Mouse (Mus musculus): Measurements from ENCODE around the gene Gnao1. TPM values are rescaled to one million over a fixed set of nuclear protein-coding genes. Genes with fewer than 3 reads are reported as not detected.

Gene Gnao1
- total and polyA plus RNA-seq, 3 experiments: 1.1 to 13.5 (median 3.5) TPM

DNA sequence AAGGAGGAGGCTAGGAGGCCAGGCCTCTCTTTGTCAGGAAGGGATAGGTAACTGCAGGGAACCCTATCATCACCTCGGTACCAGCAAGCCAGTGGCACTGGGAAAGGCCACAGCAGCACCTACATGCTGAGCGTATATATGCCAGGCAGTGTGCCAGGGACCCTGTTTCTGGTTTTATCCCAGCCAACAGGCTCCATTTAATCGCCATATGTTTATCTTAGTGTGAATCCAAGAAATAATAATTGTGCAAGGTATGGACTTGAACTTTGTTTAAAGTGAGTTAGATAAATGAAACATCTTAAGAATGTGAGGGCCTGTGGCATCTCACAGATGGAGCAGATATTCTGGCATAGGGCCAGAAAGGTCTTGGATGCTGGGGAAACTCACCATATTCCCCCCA lies 109.7 kb downstream of the Gnao1 start:
- no peak overlapping the region for H3K4me2 ChIP-seq (ENCODE audit: insufficient read depth, low read depth, poor library complexity, severe bottlenecking)
- in situ Hi-C loops (cut with MboI; ENCODE audit: low pct_ligation_motif_present, low pct_unique_long_range_greater_than_20kb, low sequenced_read_pairs): no loop called here
- no peaks in the 10 kb centered on the region for H3K79me2 ChIP-seq (replicated peaks; ENCODE audit: control insufficient read depth, extremely low read depth, insufficient read depth, poor library complexity, severe bottlenecking)
- dilution Hi-C loops (cut with MboI; ENCODE audit: extremely low pct_ligation_motif_present, extremely low pct_unique_long_range_greater_than_20kb, low sequenced_read_pairs): no loop called here
- no peak for TF ChIP-seq RCOR1 (conservative IDR thresholded peaks at IDR 0.05; ENCODE audit: low read depth, low read length)
- no peaks in the 10 kb centered on the region for H3K9me3 ChIP-seq (replicated peaks; ENCODE audit: low read length)
- DNase-seq (ENCODE audit: extremely low read depth): no peak
- no peak overlapping the region for H3K27ac ChIP-seq (ENCODE audit: insufficient read depth, low read depth)
- H3K9ac ChIP-seq (ENCODE audit: insufficient read depth, low read depth): no peak overlapping the region
- peaks cover 0 to 17% of the 10 kb centered on the region in 2 experiments for H3K36me3 ChIP-seq (replicated peaks in 1 of 2; ENCODE audit: control insufficient read depth in 1 of 2, insufficient read depth in 1 of 2, low read length in 1 of 2)
- no peak overlapping the region for H3K4me3 ChIP-seq (replicated peaks in 1 of 3; ENCODE audit: low read depth in 2 of 3, low read length in 2 of 3, poor library complexity in 1 of 3)
- peaks cover 3 to 16% of the 10 kb centered on the region in 2 experiments; a peak in 2 of 4 replicates for H3K4me1 ChIP-seq (ENCODE audit: control insufficient read depth in 1 of 2, insufficient read depth in 2 of 2)
- no peaks in the 10 kb centered on the region for H3K27me3 ChIP-seq (replicated peaks)

GRCm38 (mm10) chr8:93919916-93920589 lies 110.3 kb downstream of the Gnao1 start:
- in situ Hi-C loops (cut with MboI; ENCODE audit: low pct_ligation_motif_present, low pct_unique_long_range_greater_than_20kb, low sequenced_read_pairs) (no loop called here), dilution Hi-C loops (cut with MboI; ENCODE audit: extremely low pct_ligation_motif_present, extremely low pct_unique_long_range_greater_than_20kb, low sequenced_read_pairs) (no loop called here)
- Histone ChIP-seq H3K36me3 (replicated peaks in 1 of 2; ENCODE audit: control insufficient read depth in 1 of 2, insufficient read depth in 1 of 2, low read length in 1 of 2) (peaks cover 0 to 17% of the 10 kb centered on the region in 2 experiments), H3K27ac (ENCODE audit: insufficient read depth, low read depth) (no peak overlapping the region), H3K79me2 (replicated peaks; ENCODE audit: control insufficient read depth, extremely low read depth, insufficient read depth, poor library complexity, severe bottlenecking) (no peaks in the 10 kb centered on the region), H3K4me3 (replicated peaks in 1 of 3; ENCODE audit: low read depth in 2 of 3, low read length in 2 of 3, poor library complexity in 1 of 3) (no peak overlapping the region), H3K4me1 (ENCODE audit: control insufficient read depth in 1 of 2, insufficient read depth in 2 of 2) (peaks cover 3 to 18% of the 10 kb centered on the region in 2 experiments; a peak in 2 of 4 replicates), H3K4me2 (ENCODE audit: insufficient read depth, low read depth, poor library complexity, severe bottlenecking) (no peak overlapping the region), H3K9me3 (replicated peaks; ENCODE audit: low read length) (no peaks in the 10 kb centered on the region), H3K27me3 (replicated peaks) (no peaks in the 10 kb centered on the region), H3K9ac (ENCODE audit: insufficient read depth, low read depth) (no peak overlapping the region)
- no peak for DNase-seq (ENCODE audit: extremely low read depth)
- TF ChIP-seq POLR2A (IDR thresholded peaks at IDR 0.05; ENCODE audit: low read depth, low read length) (no peak), CHD1 (IDR thresholded peaks at IDR 0.05; ENCODE audit: low read depth, low read length) (no peak), MAX (IDR thresholded peaks at IDR 0.05; ENCODE audit: low read length) (no peak), ZMIZ1 (IDR thresholded peaks at IDR 0.05; ENCODE audit: low read depth, low read length) (no peak), SMC3 (IDR thresholded peaks at IDR 0.05; ENCODE audit: low read depth, low read length) (no peak), RAD21 (IDR thresholded peaks at IDR 0.05; ENCODE audit: low read depth, low read length) (no peak), GABPA (IDR thresholded peaks at IDR 0.05; ENCODE audit: insufficient replicate concordance, low read depth, low read length) (no peak), E2F4 (IDR thresholded peaks at IDR 0.05; ENCODE audit: insufficient replicate concordance, low read depth, low read length) (no peak), RCOR1 (conservative IDR thresholded peaks at IDR 0.05; ENCODE audit: low read depth, low read length) (no peak), ZC3H11A (IDR thresholded peaks at IDR 0.05; ENCODE audit: low read depth, low read length) (no peak), TBP (conservative IDR thresholded peaks at IDR 0.05; ENCODE audit: low read depth, low read length) (no peak), CHD2 (IDR thresholded peaks at IDR 0.05; ENCODE audit: low read length) (no peak), ELF1 (IDR thresholded peaks at IDR 0.05; ENCODE audit: low read depth, low read length) (no peak), BHLHE40 (IDR thresholded peaks at IDR 0.05; ENCODE audit: low read depth, low read length) (no peak), TCF12 (IDR thresholded peaks at IDR 0.05; ENCODE audit: low read depth, low read length) (no peak), USF2 (conservative IDR thresholded peaks at IDR 0.05; ENCODE audit: low read depth, low read length) (no peak), EP300 (IDR thresholded peaks at IDR 0.05; ENCODE audit: low read length) (no peak), HCFC1 (IDR thresholded peaks at IDR 0.05; ENCODE audit: low read depth, low read length) (no peak), PAX5 (IDR thresholded peaks at IDR 0.05; ENCODE audit: low read length) (no peak), MEF2A (IDR thresholded peaks at IDR 0.05; ENCODE audit: borderline replicate concordance, low read depth, low read length) (no peak)

Measured in CH12.LX (cell line).